Mouse (Mus musculus) adrenal gland, postnatal 10 days (tissue): ENCODE data around the gene Skint3. TPM values are rescaled to one million over a fixed set of nuclear protein-coding genes. Genes with fewer than 3 reads are reported as not detected.
"Not testable (repeated sequence)": the region's sequence is repeated elsewhere in the genome, so short reads cannot be mapped to it uniquely, and the experiment has no call there.

Experiments
- DNase-seq: peaks from one replicate; pipeline ENCODE4 v3.0.0; 2021; ENCODE audit warnings: mixed read lengths
- long read RNA-seq, 2 experiments: library from polyadenylated mRNA; stranded (forward); transcript quantifications; one replicate each; pipeline ENCODE4 v2.0.0; 2021
- total RNA-seq, 2 experiments: library from RNA; stranded (reverse); gene quantifications; 2 replicates each; pipeline ENCODE4 v1.2.3; 2021

The Skint3 gene
- total RNA-seq: under 1 TPM in 1 of 2 experiments, not detected in 1; 0.06 TPM
- long read RNA-seq, experiment 1: 0 reads
- long read RNA-seq, experiment 2: 0 reads

GRCm38 (mm10) chr4:112231945-112232344, at the start of gene Skint3:
Skint3 (plus strand) TSS chr4:112232245.
- no peak for DNase-seq

DNA sequence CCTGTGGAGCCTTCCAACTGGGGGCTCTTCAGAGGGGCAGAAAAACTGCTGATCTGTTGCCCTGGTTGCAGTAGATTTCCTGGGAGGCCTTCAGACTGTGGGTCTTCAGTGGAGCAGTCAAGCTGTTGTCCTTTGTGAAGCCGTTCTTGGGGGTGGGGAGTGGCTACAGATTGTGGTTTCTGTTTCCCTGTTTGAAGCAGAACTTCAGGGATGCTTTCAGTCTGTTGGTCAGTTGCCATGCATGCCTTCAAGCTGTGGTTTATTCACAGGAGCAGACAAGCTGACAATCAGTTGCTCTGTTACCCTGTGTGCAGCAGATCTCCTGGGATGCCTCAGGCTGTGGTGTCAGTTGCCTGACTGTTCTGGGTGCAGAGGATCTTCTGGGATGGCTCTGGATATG, 11.4 kb downstream of the Skint3 start:
- no peak for DNase-seq

- no peak for DNase-seq
Observed at GRCm38 (mm10) chr4:112243951-112244350, 11.9 kb downstream of the Skint3 start.

DNA sequence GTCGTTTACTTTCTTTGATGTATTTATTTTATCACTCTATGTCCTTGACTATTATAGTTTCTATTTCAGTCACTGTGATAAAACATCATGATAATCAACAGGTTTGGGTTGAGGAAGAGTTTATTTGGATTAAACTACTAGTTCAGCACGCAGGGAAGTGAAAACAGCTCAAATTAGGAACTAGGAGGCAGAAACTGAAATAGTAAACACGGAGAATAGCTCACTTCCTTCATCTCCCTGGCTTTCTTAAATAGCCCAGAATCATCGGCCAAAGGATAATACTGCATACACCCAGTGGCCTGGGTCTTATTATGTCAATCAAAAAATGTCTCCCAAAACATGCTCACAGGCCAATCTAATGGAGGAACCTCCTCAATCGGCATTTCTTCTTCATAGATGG, 24.0 kb downstream of the Skint3 start:
- DNase-seq: no peak

GRCm38 (mm10) chr4:112287178-112287974, 55.3 kb downstream of the Skint3 start:
- DNase-seq: no peak

GRCm38 (mm10) chr4:112288396-112288795, 56.4 kb downstream of the Skint3 start:
- DNase-seq: no peak

DNA sequence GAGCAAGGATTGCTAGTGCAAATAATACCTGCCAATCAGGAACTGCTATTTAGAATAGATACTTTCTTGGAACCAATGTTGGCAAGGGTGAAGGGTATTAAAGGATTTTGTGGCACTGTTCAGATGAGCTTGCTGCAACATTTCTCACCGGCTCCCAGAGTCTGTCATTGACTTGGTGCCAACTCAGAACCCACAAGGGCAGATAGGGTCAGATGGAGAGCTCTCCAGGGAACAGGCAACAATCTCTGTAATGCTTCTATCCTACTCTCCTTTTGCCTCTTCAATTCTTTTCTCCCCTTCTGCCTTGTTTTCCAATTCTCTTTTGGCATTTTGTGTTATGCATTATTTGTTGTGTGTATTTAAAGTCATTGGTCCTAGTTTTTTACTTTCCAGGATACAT, 70.3 kb downstream of the Skint3 start:
- DNase-seq: no peak

- DNase-seq: no peak
Observed at GRCm38 (mm10) chr4:112302855-112303509, 70.9 kb downstream of the Skint3 start.

GRCm38 (mm10) chr4:112349111-112349510, 117.1 kb downstream of the Skint3 start:
- DNase-seq: not testable (repeated sequence)

Other genes with a start within 250 kb of the Skint3 start
- gene Skint1, start 226.0 kb upstream of the Skint3 start, total RNA-seq: not detected
- not detected for gene Skint4, start 160.2 kb upstream of the Skint3 start, total RNA-seq
- not detected for gene Skint9, start 201.7 kb downstream of the Skint3 start, total RNA-seq